In genomic region chr4:108318649-108319615, GRCm38 (mm10) we compare ENCODE assay signal across 10 mouse cellular contexts. TPM values are rescaled to one million over a fixed set of nuclear protein-coding genes. Genes with fewer than 3 reads are reported as not detected.
DNase-seq lines count a peak whose midpoint lies in the region; ATAC-seq and TF ChIP-seq lines count a peak whose summit lies in the region.
"Had no signal": no experiment of that assay in that cellular context is flagged by ENCODE, and none has a peak within 500 bp of the region (broad histone marks: within the 10 kb centered on the region; RNA-seq: fewer than 3 reads in every experiment).

No protein-coding gene starts in this region.

- H3K4me2 ChIP-seq in liver, embryonic 16.5 days (ENCODE audit: low read depth, low read length): peak overlapping the region; percentile 1; the same call in 1 of the 2 replicates
- H3K4me2 ChIP-seq in stomach, postnatal 0 days (replicated peaks; ENCODE audit: low read depth): no peak overlapping the region
- H3K4me2 ChIP-seq: embryonic facial prominence, embryonic 15.5 days; midbrain, embryonic 12.5 days had no signal

- no peaks in the 10 kb centered on the region for H3K36me3 ChIP-seq in kidney, adult 2 months (ENCODE audit: control insufficient read depth, insufficient read depth, low read length)
- H3K36me3 ChIP-seq in MEL (ENCODE audit: control insufficient read depth in 1 of 2, insufficient read depth in 2 of 2, low read length in 2 of 2): no peaks in the 10 kb centered on the region; a peak in 2 of 4 replicates
- H3K36me3 ChIP-seq in liver, embryonic 16.5 days (ENCODE audit: control insufficient read depth, insufficient read depth): no peaks in the 10 kb centered on the region
- no peaks in the 10 kb centered on the region for H3K36me3 ChIP-seq in stomach, postnatal 0 days (ENCODE audit: control insufficient read depth, insufficient read depth, low read length)
- H3K36me3 ChIP-seq: embryonic facial prominence, embryonic 15.5 days; midbrain, embryonic 12.5 days had no signal

- DNase-seq in kidney, adult 2 months: peak; percentile 14
- no peak for DNase-seq in kidney, postnatal 4 days
- DNase-seq in MEL (ENCODE audit: low read depth, low spot score): peak; percentile 57
- no peak for DNase-seq in stomach, postnatal 0 days (ENCODE audit: low spot score)
- no peak for DNase-seq in right cerebral cortex, postnatal 4 days
- DNase-seq in Muller cell, postnatal 12 days (ENCODE audit: inconsistent ontology term): no peak
- DNase-seq in frontal cortex, adult 2 months (ENCODE audit: extremely low spot score in 1 of 2, low spot score in 1 of 2): no peak

- no peak overlapping the region for H3K4me3 ChIP-seq in kidney, adult 2 months (ENCODE audit: insufficient read depth, low read depth, low read length)
- no peak overlapping the region for H3K4me3 ChIP-seq in MEL (ENCODE audit: control insufficient read depth in 1 of 2, insufficient read depth in 1 of 2, low read depth in 2 of 2, low read length in 2 of 2)
- no peak overlapping the region for H3K4me3 ChIP-seq in liver, embryonic 16.5 days (ENCODE audit: low read depth, low read length)
- H3K4me3 ChIP-seq in stomach, postnatal 0 days (ENCODE audit: low read depth, low read length): no peak overlapping the region
- H3K4me3 ChIP-seq: embryonic facial prominence, embryonic 15.5 days; midbrain, embryonic 12.5 days had no signal

- H3K9me3 ChIP-seq in MEL (replicated peaks; ENCODE audit: insufficient read depth, low read length): no peaks in the 10 kb centered on the region
- H3K9me3 ChIP-seq in liver, embryonic 16.5 days (replicated peaks; ENCODE audit: control insufficient read depth, low read length): no peaks in the 10 kb centered on the region
- no peaks in the 10 kb centered on the region for H3K9me3 ChIP-seq in stomach, postnatal 0 days (ENCODE audit: control insufficient read depth, low read length)
- H3K9me3 ChIP-seq: embryonic facial prominence, embryonic 15.5 days; midbrain, embryonic 12.5 days had no signal

- TF ChIP-seq RAD21 in MEL (IDR thresholded peaks at IDR 0.05; ENCODE audit: low read depth, low read length): no peak

- no peaks in the 10 kb centered on the region for H3K4me1 ChIP-seq in kidney, adult 2 months (ENCODE audit: control insufficient read depth, insufficient read depth, low read length)
- peaks cover 0 to 19% of the 10 kb centered on the region in 2 experiments; a peak in 2 of 4 replicates for H3K4me1 ChIP-seq in MEL (ENCODE audit: control insufficient read depth in 1 of 2, insufficient read depth in 2 of 2, low read length in 2 of 2)
- peaks cover 10% of the 10 kb centered on the region for H3K4me1 ChIP-seq in liver, embryonic 16.5 days (ENCODE audit: control insufficient read depth, low read depth, low read length)
- no peaks in the 10 kb centered on the region for H3K4me1 ChIP-seq in stomach, postnatal 0 days (replicated peaks; ENCODE audit: control insufficient read depth, insufficient read depth)
- H3K4me1 ChIP-seq: embryonic facial prominence, embryonic 15.5 days; midbrain, embryonic 12.5 days had no signal

- H3K27ac ChIP-seq in kidney, adult 2 months (ENCODE audit: insufficient read depth, low read depth, low read length): no peak overlapping the region
- H3K27ac ChIP-seq in MEL (ENCODE audit: control insufficient read depth, low read depth, low read length): no peak overlapping the region
- H3K27ac ChIP-seq in liver, embryonic 16.5 days (ENCODE audit: low read length): peak overlapping the region; percentile 71
- 0 out of 2 replicates have a peak overlapping the region, but pooled peaks have one; percentile 5 for H3K27ac ChIP-seq in stomach, postnatal 0 days (replicated peaks)
- H3K27ac ChIP-seq: embryonic facial prominence, embryonic 15.5 days; midbrain, embryonic 12.5 days had no signal

- no peaks in the 10 kb centered on the region for H3K27me3 ChIP-seq in kidney, adult 2 months (replicated peaks; ENCODE audit: control insufficient read depth, insufficient read depth, low read length)
- H3K27me3 ChIP-seq in MEL (ENCODE audit: control insufficient read depth in 1 of 2, insufficient read depth in 2 of 2, low read length in 2 of 2): no peaks in the 10 kb centered on the region
- no peaks in the 10 kb centered on the region for H3K27me3 ChIP-seq in liver, embryonic 16.5 days (ENCODE audit: control insufficient read depth, insufficient read depth, low read depth, low read length)
- no peaks in the 10 kb centered on the region for H3K27me3 ChIP-seq in stomach, postnatal 0 days (ENCODE audit: control insufficient read depth, insufficient read depth, low read length)
- H3K27me3 ChIP-seq: embryonic facial prominence, embryonic 15.5 days; midbrain, embryonic 12.5 days had no signal

- H3K79me2 ChIP-seq in MEL (ENCODE audit: control insufficient read depth, insufficient read depth, low read length, poor library complexity): no peaks in the 10 kb centered on the region

- TF ChIP-seq EP300 in MEL (IDR thresholded peaks at IDR 0.05; ENCODE audit: low read depth in 1 of 2, low read length in 2 of 2): no peak
- no peak for TF ChIP-seq EP300 in stomach, postnatal 0 days (optimal IDR thresholded peaks at IDR 0.05)

- WGBS in kidney, adult 2 months: 52% methylated on average over 8 of the region's 8 CpGs
- WGBS in liver, embryonic 16.5 days (ENCODE audit: insufficient replicate concordance): 31% methylated on average over 8 of the region's 8 CpGs
- 49% methylated on average over 8 of the region's 8 CpGs for WGBS in stomach, postnatal 0 days

- no peak for TF ChIP-seq CTCF in kidney, adult 2 months (conservative IDR thresholded peaks at IDR 0.05; ENCODE audit: insufficient read depth, insufficient read length, low read depth, low read length)
- TF ChIP-seq CTCF in MEL (IDR thresholded peaks at IDR 0.05 in 2 of 3, conservative IDR thresholded peaks at IDR 0.05 in 1 of 3; ENCODE audit: control insufficient read depth in 1 of 3, insufficient read depth in 1 of 3, low read depth in 2 of 3, low read length in 3 of 3, poor library complexity in 1 of 3, severe bottlenecking in 1 of 3): no peak
- TF ChIP-seq CTCF in stomach, postnatal 0 days (IDR thresholded peaks at IDR 0.05; ENCODE audit: low read depth): no peak

- peak; percentile 65 for ATAC-seq in liver, embryonic 16.5 days (ENCODE audit: low read depth)
- peak; percentile 75 for ATAC-seq in stomach, postnatal 0 days (ENCODE audit: low FRiP score, low TSS enrichment)

- TF ChIP-seq POLR2A in kidney, adult 2 months (IDR thresholded peaks at IDR 0.05; ENCODE audit: low read depth, low read length): no peak
- no peak for TF ChIP-seq POLR2A in MEL (IDR thresholded peaks at IDR 0.05; ENCODE audit: control insufficient read depth in 1 of 2, insufficient read depth in 1 of 2, low read depth in 1 of 2, low read length in 2 of 2, poor library complexity in 1 of 2)

- H3K9ac ChIP-seq in MEL (ENCODE audit: control insufficient read depth, low read depth, low read length, poor library complexity, severe bottlenecking): no peak overlapping the region
- no peak overlapping the region for H3K9ac ChIP-seq in liver, embryonic 16.5 days (ENCODE audit: low read depth, low read length)
- no peak overlapping the region for H3K9ac ChIP-seq in stomach, postnatal 0 days (ENCODE audit: low read length)
- H3K9ac ChIP-seq: embryonic facial prominence, embryonic 15.5 days; midbrain, embryonic 12.5 days had no signal

TF ChIP-seq in MEL, 35 proteins besides CTCF, POLR2A, EP300 and RAD21:
- TF ChIP-seq MAFK (IDR thresholded peaks at IDR 0.05; ENCODE audit: borderline replicate concordance, low read depth, low read length) (no peak), ZC3H11A (IDR thresholded peaks at IDR 0.05; ENCODE audit: low read depth, low read length) (no peak), JUND (IDR thresholded peaks at IDR 0.05; ENCODE audit: low read depth, low read length) (no peak), ELF1 (IDR thresholded peaks at IDR 0.05; ENCODE audit: low read depth, low read length) (0 out of 2 replicates have a peak, but pooled peaks have one; percentile 19), E2F4 (IDR thresholded peaks at IDR 0.05; ENCODE audit: borderline replicate concordance, low read depth, low read length) (no peak), KAT2A (conservative IDR thresholded peaks at IDR 0.05; ENCODE audit: low read depth, low read length) (no peak), BHLHE40 (IDR thresholded peaks at IDR 0.05; ENCODE audit: borderline replicate concordance, low read depth, low read length) (no peak), SMC3 (IDR thresholded peaks at IDR 0.05; ENCODE audit: low read depth, low read length) (no peak)

RNA-seq across cellular contexts. Expression of gene Coa7, which starts 9.0 kb away (rescaled TPM):
- 15.7 and 21.2 TPM in 2 replicates for polyA plus RNA-seq in kidney, adult 2 months (2012; rRNA removed)
- total RNA-seq in MEL (2012; rRNA removed): 19.8 and 23.5 TPM in 2 replicates
- 10 to 100 TPM; 30.5 to 39.1 TPM for polyA plus RNA-seq in MEL (2012; ENCODE audit: insufficient read depth in 1 of 2, insufficient read length in 2 of 2, low read depth in 1 of 2, low replicate concordance in 2 of 2, missing spikeins in 1 of 2)
- polyA plus RNA-seq in liver, embryonic 16.5 days (2015; fragmentation: Nextera tagmentation; extraction: Ambion mirVana): 20.5 and 26.3 TPM in 2 replicates
- 59.3 and 62.3 TPM in 2 replicates for polyA plus RNA-seq in stomach, postnatal 0 days (2015; fragmentation: Nextera tagmentation; extraction: Ambion mirVana)
- polyA plus RNA-seq in frontal cortex, adult 2 months (2012; rRNA removed): 14.4 and 16.9 TPM in 2 replicates

RNA-seq across cellular contexts. Expression of gene Zyg11b, which starts 18.0 kb away (rescaled TPM):
- 8.7 and 9.5 TPM in 2 replicates for polyA plus RNA-seq in kidney, adult 2 months (2012; rRNA removed)
- 7.7 and 8.4 TPM in 2 replicates for total RNA-seq in MEL (2012; rRNA removed)
- 1 to 10 TPM in 1 of 2 experiments, not detected in 1; 9.2 TPM for polyA plus RNA-seq in MEL (2012; ENCODE audit: insufficient read depth in 1 of 2, insufficient read length in 2 of 2, low read depth in 1 of 2, low replicate concordance in 2 of 2, missing spikeins in 1 of 2)
- 2.3 and 3.1 TPM in 2 replicates for polyA plus RNA-seq in liver, embryonic 16.5 days (2015; fragmentation: Nextera tagmentation; extraction: Ambion mirVana)
- 4.3 and 4.7 TPM in 2 replicates for polyA plus RNA-seq in stomach, postnatal 0 days (2015; fragmentation: Nextera tagmentation; extraction: Ambion mirVana)
- polyA plus RNA-seq in frontal cortex, adult 2 months (2012; rRNA removed): 43.2 and 47.5 TPM in 2 replicates

Comparison
In these comparisons a context has a peak if more than half of its experiments do, and no peak if none do; other contexts are left out.
1. DNase-seq: peak in kidney, adult 2 months (single experiment) and MEL (single experiment); none in kidney, postnatal 4 days (0 of 2), stomach, postnatal 0 days (single experiment), right cerebral cortex, postnatal 4 days (single experiment), Muller cell, postnatal 12 days (single experiment) and frontal cortex, adult 2 months (0 of 2).
2. H3K27ac ChIP-seq: peak in liver, embryonic 16.5 days (single experiment) and stomach, postnatal 0 days (single experiment); none in kidney, adult 2 months (single experiment) and MEL (single experiment).